Mouse (Mus musculus): Measurements from ENCODE around the gene Dscam.

DNA sequence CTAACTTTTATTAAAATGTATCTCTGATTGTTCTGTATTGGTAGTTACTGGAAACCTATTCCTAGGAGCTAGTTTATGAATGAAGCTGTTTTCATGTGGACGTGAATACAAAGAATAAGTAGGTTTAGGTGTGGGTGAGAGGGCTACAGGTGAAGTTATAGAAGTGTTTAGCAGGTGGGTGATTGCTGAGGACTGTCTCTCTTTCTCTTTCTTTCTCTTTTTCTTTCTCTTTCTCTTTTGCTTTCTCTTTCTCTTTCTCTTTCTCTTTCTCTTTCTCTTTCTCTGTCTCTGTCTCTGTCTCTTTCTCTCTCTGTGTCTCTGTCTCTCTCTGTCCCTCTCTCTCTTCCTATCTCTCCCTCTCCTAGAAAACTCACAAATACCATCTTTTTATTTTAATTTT, 20.1 kb upstream of the Dscam start:
- no peak for TF ChIP-seq POLR2A (IDR thresholded peaks at IDR 0.05; ENCODE audit: borderline replicate concordance, extremely low read depth, insufficient read depth, insufficient read length, poor library complexity, severe bottlenecking)
- no peak for TF ChIP-seq CTCF (IDR thresholded peaks at IDR 0.05; ENCODE audit: borderline replicate concordance, extremely low read depth, insufficient read depth, insufficient read length)
